Mouse (Mus musculus): ENCODE results near the gene Mapkap1.

Mapkap1 gene

DNA sequence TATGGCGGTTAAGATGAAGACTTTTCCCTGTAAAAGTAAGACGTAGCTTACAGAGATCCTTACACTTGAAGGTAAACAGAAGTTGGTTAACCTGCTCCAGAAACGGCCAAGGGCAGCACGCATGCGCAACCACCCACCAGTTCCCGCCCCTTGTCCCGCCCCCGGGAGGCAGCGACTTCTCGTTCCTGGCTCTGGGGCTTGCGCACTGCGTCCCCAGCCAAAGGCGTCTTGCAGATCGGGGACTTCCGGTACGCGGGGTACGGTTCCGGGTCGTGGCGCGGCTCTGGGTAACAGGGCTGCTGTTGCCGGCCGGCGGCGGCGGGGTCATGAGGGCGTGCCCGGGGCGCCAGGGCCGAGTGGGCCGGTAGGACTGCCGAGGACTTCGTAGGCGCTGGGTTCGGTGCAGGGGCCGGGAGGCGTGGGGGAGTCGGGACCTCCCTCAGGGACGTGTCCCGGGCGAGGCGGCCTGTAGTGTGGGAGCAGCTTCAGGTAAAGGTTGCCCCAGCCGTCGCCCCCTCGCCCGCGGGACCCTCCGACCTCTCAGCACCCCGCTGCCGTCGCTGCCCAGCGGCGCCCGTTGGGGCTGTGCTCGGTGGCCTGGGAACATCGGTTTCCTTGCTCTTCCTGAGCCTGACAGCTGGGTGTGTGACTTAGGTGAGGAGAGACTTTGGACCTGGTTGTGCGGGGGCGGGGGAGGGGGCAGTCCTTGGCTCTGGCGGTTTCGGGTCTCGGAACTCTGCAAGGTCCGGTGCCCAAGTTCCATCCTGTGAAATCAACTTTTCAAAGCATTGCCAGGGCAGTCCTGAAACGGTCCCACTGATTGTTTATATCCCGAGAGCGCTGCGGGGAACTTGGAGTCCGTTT lies at the start of gene Mapkap1:
Mapkap1 (plus strand) TSS at position 171 of the 864 bp plus-strand sequence.
- peak; percentile 93 for DNase-seq (ENCODE audit: low spot score)

DNA sequence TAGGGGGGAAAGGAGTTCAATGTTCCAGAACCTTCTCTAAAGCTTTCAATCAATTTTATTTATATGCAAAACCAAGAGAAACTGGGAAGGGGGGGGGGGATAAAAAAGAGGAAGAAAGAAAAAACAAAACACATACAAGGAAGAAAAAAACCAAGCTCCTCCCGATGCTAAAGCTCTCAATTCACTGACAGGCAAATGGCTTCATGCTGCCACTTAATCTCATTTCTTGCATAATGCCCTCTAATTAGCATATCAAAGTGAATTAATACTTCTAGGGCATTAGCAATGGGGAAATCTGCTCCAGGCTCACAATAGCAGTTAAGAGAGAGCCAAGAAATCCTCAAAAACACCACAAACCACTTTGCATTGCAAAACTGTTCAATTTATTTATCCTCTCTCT lies 42.9 kb upstream of the Mapkap1 start:
- no peak for DNase-seq (ENCODE audit: low spot score)

DNA sequence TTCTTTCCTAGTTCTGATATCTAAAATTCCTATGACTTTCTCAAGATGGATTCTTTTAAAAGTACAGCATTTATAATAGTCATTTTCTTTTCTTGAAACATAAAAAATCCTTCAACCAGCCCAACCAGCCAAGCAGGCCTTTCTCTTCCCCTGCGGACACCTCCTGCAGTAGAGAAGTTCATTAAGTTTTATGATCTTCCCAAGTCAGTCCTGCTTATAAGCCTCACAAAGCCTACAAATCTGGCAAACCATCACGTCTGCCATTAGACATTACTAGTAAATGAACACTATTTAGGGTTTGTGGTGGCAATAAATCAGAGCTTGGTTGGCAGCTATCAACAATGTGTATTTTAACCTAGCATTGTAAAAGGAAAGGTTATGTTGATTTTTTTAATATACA lies 39.5 kb upstream of the Mapkap1 start:
- DNase-seq (ENCODE audit: low spot score): no peak

DNA sequence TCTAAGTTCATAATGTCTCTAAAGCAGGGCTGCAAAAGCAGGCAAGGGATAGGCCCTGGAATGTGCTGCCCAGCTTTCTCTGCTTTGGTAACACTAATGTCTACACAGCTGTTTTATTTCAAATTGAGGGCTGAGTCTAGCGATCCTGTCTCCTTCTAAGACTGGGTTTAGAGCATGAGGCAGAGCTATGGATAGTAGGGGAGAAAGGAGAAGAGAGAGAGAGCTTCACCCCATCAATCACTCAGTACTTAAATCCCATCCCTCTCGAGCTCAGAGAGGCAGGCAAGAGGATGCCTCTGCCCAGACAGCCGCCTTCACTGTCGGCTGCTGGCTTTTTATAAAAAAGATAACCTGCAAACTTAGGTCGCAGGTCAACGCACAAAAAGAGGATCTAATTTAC lies 38.2 kb upstream of the Mapkap1 start:
- no peak for DNase-seq (ENCODE audit: low spot score)

DNA sequence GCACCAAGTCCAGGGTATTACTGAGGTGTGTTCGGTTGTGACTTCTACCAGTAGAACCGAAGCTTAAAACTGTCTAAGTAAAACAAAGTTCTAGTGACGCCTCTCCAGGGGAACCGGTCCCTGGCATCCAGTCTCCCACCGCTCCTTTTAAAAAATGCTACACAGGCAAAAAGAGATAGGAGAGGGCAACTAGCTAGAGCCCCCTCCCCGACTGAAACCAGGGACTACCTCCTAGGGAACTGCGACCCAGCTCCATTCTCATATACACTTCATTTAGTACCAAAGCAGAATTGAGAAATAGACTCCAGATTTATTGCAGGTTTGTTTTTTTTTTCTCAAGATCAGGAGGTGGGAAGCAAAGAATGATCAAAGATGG lies 36.2 kb upstream of the Mapkap1 start:
- DNase-seq (ENCODE audit: low spot score): no peak

DNA sequence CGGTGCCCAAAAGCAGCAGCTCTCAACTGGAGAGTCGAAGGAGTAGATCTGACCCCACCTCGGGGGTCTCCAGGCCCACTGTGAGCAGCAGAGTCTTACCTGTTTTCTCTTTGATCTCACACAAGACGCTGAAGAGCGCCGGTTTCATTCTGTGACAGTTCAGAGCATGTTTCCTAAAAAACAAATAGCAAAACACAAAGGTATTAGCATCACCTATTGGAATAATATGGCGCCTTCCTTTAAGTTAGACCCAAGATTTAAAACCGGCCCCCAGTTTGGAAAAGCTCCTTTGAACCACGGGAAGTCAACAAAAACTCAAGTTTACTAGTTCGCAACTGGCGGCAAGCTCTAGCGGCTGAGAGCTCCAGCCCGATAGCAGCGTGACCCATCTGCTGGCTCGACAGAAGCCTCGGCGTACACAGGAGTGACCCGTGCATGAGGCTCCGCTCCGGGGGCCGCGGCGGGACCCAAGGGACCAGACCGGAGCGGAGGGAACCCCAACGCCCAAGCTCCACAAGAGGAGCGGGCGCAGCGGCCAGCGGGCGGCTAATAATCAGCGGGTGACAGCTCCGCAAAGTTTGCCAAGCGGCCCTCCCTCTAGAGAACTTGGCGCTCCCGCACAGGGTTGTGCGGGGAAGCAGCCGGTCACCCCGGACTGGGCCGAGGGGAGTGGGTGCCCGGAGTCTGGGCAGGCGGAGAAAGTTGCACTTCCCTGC lies 35.7 kb upstream of the Mapkap1 start:
- DNase-seq (ENCODE audit: low spot score): no peak

DNA sequence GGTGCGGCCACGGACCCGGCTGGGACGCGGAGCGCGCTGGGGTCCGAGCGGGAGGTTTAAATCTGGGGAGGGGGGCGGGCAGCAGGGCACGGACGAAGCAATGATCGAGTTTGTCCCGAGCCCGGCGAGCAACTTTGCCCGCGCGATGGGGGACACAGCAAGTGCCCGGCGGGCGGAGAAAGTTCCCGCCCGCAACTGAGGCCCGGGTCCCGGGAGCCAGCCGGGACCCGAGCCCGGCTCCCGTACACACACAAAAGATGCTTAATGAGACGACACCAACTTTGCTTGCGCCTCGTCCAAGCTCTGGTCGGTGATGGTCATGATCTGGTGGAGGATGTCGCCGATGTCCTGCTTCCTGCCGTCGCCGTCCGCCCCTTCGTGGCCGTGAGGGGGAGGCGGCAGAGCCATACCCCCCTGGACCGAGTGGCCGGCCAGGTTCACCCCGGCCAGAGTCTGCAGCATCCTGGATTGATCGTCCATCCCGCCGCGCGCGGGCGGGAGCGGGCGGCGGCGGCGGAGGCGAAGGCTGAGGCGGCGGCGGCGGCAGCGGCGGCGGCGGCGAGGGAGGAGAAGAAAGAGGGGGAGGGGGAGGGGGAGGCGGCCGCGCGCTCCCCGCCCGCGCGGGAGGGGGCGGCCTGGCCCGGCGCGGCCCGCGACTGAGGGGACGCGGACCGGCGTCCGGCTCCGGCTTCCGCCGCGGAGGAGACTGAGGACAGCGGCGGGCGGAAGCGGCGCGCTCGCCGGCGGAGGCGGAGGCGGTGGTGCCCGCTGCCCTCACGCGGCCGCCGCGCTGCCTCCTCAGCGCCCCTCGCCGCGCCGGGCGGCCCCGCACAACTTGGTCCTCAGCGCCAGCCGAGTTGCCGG lies 34.9 kb upstream of the Mapkap1 start:
- DNase-seq (ENCODE audit: low spot score): no peak

DNA sequence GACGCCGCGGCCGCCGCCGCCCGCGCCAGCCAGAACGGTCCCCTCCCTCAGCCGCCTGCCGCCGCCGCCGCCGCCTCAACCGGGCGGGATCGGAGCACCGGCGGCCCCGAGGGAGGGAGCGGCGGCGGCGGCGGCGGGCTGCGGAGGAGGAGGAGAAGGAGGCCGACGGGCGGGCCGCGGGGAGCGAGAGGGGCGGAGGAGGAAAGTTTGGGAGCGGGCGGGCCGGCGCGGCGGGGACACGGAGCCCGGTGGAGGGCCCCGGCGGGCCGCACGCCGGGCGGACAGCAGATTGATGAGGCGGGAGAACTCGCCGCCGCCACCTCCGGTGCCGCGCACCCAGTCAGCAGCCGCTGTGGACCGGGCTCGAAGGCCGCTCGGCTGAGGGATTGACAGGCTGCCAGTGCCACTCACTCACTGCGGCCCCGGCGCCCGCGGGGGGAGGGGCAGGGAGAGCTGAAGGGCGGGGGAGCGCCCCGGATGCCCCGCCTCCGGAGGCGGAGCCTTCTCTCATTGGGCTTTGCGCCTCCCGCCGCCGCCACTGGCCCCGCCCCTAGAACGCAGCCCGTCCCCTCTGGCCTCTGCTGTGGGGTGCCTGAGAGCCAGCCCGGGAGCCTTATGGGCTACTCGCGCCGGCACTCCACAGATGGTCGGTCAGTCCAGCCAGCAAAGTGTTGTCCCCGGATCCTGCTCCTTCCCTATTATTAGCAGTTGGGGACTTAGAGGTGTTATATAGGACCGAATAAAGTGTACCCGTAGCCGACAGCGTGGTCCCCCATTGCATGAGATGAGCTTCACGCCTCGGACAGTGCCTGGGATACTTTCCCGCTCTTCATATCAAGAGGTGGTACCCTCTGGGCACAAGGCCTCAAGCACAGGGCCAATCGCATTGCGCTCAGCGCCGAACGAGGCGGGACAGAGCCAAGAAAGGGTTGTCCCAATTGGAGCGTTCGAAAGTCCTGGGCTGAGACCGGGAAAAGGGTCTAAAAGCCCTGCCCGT lies 34.0 kb upstream of the Mapkap1 start, which contains the start of gene Pbx3:
Pbx3 (minus strand) TSS at position 838 of the 997 bp plus-strand sequence.
- DNase-seq (ENCODE audit: low spot score): peak; percentile 92

DNA sequence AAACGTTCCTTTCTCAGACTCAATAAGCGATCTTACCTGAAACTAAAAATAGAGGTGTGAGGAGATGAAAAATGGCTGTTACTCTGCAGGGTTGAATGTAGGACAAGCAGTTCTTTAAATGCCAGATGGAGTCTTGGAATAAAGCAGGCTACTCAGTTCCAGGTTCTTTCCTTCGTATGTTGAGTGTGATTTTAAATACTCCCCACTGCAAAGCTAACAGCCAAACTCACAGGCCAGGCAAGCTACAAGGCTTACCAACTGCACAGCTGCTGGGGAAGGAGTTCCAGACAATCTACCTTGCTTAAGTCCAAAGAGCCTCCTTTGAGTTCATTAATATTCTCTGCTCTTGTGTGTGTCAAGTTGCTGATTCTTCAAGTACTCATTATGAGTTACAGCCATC lies 32.7 kb upstream of the Mapkap1 start:
- no peak for DNase-seq (ENCODE audit: low spot score)

DNA sequence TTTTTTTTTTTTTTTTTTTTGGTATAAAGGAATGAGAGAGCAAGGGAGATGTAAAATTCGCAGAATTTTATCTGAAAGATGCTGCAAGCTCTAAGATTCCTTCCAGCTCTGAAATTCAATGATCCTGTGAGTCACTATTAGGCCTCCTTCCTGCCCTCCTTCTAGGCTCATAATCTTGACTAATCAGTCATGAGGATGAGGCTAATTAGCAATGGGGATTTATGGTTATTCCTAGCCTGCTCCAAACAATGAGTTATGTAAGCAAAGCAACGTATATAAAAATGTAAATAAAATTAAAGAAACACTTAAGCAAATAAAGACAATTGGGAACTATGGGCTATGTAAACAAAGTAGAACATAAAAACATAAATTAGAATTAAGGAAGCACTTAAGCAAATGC lies 32.2 kb upstream of the Mapkap1 start:
- DNase-seq (ENCODE audit: low spot score): no peak

DNA sequence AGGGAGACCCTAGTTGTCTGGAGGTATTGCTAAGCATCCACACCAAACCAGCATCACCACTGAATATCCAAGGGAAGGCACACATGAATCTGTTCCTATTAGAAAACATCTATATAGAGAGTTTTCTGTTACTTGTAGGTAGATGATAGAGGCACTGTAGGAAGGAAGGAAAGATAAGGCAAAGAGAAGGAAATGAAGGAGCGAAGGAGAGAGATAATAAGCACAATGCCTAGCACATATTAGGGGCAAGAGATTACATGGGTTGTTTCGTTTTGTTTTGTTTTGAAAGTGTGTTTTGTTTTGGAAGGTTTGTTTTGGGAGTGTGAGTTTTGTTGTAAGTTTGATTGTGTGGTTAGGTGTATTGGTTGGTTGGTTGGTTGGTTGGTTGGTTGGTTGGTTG lies 27.6 kb upstream of the Mapkap1 start:
- DNase-seq (ENCODE audit: low spot score): no peak

DNA sequence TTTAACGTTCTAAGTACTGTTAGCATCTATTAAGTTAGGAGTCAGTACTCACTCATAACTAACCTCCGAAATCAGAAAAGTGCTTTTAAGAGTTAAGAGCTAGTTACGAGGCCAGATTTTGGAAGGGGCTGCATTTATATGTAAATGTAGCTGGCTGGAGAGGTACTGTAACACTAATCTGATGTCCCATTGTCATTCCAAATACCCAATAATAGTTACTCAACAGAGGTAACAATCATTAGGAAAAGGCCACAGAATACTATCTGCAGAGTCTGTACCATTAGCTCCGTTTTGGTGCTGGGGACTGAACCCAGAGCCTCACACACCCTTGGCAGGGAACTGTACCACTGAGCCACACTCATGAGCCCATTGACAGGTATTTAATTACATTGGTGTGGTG lies 7.0 kb upstream of the Mapkap1 start:
- no peak for DNase-seq (ENCODE audit: low spot score)

DNA sequence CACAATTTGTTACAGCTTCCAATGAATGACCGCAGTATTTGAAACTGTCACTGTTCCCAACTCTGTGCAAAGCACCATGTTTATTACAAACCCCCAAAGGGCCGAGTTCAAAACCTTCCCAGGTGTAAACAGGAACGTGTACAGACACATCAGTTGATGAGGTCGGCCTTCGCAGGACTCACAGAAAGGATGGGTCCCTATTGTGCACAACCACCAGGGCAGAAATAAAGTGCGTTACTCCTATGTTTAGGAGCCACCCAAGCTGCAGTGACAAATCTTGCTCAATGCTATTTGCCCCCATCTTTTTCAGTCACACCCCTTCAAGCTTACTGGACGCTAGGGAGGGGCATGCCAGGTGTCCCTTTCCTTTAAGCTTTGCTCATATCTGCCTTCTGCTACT lies 1.0 kb downstream of the Mapkap1 start:
- no peak for DNase-seq (ENCODE audit: low spot score)

DNA sequence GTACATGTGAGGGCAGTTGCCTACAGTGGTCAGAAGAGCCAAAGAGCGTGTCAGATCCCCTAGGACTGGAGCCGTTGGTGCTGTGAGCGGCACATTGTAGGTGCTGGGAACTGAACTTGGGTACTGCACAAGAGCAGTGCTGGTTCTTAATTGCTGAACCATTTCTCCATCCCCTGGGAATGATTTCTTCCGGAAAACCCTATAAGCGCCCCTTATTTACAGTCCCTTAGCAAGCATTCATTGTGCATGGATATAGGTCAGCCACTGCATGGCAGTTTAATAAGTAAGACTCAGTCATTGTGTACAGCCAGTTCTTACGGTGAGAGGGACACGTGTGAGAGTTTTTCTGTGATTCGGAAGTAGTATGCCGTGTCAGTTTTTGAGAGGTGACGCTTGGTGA lies 1.8 kb downstream of the Mapkap1 start:
- DNase-seq (ENCODE audit: low spot score): no peak

DNA sequence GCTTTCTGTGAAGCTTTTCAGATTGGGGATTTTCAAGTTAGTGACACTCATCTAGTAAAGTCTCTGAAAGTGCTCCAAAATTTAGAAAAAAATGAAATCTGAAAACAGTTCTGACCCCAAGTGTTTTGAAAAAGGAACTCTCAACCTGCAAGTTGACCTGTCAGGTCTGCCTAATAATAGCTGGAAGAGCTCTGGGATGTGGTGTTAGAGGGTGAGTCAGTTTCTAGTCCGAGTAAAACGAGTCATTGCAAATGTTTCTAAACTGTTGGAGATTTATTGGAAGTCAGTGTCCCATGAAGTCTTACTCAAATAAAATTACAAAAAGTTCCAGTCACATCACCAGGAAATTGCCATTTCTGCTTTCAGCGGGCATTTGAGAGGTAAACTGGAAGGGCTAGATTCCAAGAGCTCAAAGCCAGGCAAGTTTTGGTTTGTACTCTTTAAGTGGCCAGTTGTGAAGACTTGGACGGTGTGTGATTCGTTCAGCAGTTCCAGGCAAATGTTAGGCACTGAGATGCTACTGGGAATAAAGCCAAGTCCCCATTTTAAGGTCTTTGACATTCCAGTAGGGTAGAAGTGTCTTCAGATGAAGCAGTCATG lies 3.3 kb downstream of the Mapkap1 start:
- no peak for DNase-seq (ENCODE audit: low spot score)

DNA sequence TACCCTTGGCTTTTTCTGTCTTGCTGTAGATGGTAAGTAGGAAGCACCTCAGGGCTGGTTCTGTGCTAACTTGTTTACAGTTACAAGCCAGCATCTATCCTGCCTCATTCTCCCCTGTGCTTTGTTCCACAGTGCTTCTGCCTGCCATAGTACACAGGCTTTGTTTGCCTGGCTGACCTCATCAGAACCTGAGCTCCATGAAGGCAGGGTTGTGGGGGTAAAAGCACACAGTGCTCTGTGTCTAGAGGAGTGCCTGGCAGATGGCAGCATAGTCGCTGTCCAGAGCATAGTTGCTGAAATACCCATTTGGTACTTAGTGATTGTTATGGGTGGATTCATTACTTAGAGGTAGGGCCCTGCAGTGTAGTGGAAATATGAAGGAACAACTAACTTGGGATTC lies 13.7 kb downstream of the Mapkap1 start:
- no peak for DNase-seq (ENCODE audit: low spot score)

DNA sequence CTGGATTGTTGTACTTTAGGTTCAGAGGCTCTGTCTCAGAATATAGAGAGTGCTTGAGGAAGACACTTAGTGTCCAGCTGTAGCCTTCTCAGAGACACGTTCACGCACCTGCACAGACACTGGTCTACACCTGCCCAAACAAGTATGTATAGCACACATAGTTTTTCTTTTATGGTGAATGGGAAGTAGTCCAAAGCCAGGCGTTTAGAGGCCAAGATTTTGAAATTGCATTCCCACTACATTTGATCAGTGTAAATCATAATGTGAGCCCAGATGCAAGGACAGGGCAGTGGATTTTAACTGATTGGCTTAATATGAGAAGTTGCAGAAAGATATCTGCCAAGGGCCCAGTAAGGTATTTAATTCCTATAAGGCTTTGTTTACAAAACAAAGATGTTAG lies 17.6 kb downstream of the Mapkap1 start:
- DNase-seq (ENCODE audit: low spot score): no peak

DNA sequence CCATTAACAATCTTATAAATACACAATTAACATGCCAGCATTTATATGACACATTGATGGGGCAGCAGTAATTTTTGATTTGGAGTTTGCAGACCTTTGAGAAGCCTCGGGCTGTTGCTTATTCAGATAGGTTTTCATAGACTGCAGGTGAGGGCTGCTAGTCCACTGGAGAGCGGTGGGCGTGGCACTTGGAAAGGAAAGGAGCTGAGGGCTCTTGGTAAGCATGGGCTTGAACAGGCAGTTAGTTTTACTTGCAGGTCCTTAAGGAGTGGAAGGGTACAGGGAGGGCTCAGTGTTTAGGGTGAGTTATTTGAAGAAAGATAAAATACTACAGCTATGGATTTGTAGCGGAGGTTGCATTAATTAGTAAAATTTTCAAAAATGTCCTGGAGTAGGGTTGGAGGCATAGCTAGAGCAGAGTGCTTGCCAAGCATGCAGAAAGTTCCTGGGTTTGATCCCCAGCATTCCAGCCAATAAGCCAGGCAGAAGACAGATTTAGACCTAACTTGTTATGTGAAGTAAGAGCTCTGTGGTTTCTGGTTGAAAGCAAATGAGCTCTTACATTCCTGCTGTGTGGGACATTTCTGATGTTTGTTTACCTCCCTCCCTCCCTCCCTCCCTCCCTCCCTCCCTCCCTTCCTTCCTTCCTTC lies 19.1 kb downstream of the Mapkap1 start:
- no peak for DNase-seq (ENCODE audit: low spot score)

DNA sequence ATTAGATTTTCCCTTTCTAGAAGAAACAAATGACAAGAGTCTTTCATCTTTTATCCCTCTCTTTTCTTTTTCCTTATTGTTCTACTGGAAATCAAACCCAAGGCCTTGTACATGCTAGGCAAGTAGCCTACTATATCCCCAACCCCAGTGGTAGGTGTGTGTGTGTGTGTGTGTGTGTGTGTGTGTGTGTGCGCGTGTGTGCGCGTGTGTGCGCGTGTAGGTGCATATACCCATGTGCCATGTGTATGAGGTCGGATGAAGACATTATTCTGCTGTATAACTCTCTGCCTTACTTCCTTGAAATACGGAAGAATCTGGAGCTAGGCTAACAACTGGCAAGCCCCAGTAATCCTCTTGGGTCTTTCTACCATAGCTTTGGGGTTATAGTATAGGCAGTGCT lies 24.1 kb downstream of the Mapkap1 start:
- no peak for DNase-seq (ENCODE audit: low spot score)

DNA sequence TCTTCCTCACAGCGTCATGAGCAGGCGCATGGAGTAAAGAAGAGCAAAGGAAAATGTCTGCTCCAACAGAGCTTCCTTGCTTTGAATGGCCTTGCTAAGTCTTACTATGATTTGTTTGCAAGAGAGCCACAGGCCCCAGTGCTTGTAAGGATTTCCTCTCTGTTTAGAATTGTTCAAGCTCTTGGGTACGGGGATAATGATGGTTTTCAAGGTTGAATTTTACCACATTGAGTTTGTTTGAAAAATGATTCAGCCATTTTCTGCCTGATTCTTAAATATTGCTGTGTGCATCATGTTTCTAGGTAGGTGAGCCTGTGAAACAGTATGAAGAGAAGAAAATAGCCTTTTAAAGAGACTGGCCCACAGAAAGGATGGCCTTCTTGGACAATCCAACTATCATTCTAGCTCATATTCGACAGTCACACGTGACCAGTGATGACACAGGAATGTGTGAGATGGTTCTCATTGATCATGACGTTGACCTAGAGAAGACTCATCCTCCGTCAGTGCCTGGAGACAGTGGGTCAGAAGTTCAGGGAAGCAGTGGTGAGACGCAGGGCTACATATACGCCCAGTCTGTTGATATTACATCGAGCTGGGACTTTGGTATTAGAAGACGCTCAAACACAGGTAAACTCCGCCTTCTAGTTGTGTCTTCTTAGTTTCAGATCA lies 25.3 kb downstream of the Mapkap1 start:
- no peak for DNase-seq (ENCODE audit: low spot score)

All from left cerebral cortex, adult 11 months (tissue).